Mouse (Mus musculus) MEL (cell line): ENCODE results near the gene Steap1. TPM values are rescaled to one million over a fixed set of nuclear protein-coding genes. Genes with fewer than 3 reads are reported as not detected.

ENCODE experiments used
- DNase-seq: peaks from one replicate; pipeline ENCODE4 v3.0.0; 2011; ENCODE audit warnings: low read depth, low spot score
- H3K27ac ChIP-seq: 2 replicates; pipeline ENCODE4 v1.5.1; 2012; ENCODE audit warnings: low read depth, mild to moderate bottlenecking, control low read depth, low read length, moderate library complexity; ENCODE audit not compliant: control insufficient read depth
- H3K27me3 ChIP-seq, 2 experiments: fragments of 150-350 bp in 1 of 2; sonication (generic) in 1 of 2; 2 replicates each; pipeline ENCODE4 v1.6.1; 2012; ENCODE audit warnings: low read length in 2 of 2, mild to moderate bottlenecking in 2 of 2, improper control_type of control experiment in 1 of 2, moderate library complexity in 1 of 2; ENCODE audit not compliant: insufficient read depth in 2 of 2, control insufficient read depth in 1 of 2
- H3K36me3 ChIP-seq, 2 experiments: 2 replicates each; pipeline ENCODE4 v1.6.1; 2012 to 2014; ENCODE audit warnings: low read length in 2 of 2, improper control_type of control experiment in 1 of 2, inconsistent platforms in 1 of 2, mild to moderate bottlenecking in 1 of 2; ENCODE audit not compliant: insufficient read depth in 2 of 2, control insufficient read depth in 1 of 2
- H3K4me1 ChIP-seq, 2 experiments: fragments of 150-350 bp in 1 of 2; sonication (generic) in 1 of 2; 2 replicates each; pipeline ENCODE4 v1.6.1; 2012; ENCODE audit warnings: low read length in 2 of 2, improper control_type of control experiment in 1 of 2, mild to moderate bottlenecking in 1 of 2; ENCODE audit not compliant: insufficient read depth in 2 of 2, control insufficient read depth in 1 of 2
- H3K4me3 ChIP-seq, 2 experiments: fragments of 150-350 bp in 1 of 2; sonication (generic) in 1 of 2; 2 replicates each; pipeline ENCODE4 v1.5.1; 2012; ENCODE audit warnings: low read depth in 2 of 2, low read length in 2 of 2, mild to moderate bottlenecking in 2 of 2, moderate library complexity in 2 of 2, control low read depth in 1 of 2, improper control_type of control experiment in 1 of 2; ENCODE audit not compliant: control insufficient read depth in 1 of 2, insufficient read depth in 1 of 2
- H3K79me2 ChIP-seq: 2 replicates; pipeline ENCODE4 v1.6.1; 2012; ENCODE audit warnings: mild to moderate bottlenecking, low read length, moderate library complexity; ENCODE audit not compliant: control insufficient read depth, poor library complexity, insufficient read depth
- H3K9ac ChIP-seq: 2 replicates; pipeline ENCODE4 v1.6.1; 2012; ENCODE audit warnings: low read depth, mild to moderate bottlenecking, control low read depth, low read length, moderate library complexity; ENCODE audit not compliant: control insufficient read depth, poor library complexity, severe bottlenecking
- H3K9me3 ChIP-seq: fragments of 150-350 bp; sonication (generic); replicated peaks from 2 replicates; pipeline ENCODE4 v1.6.1; 2012; ENCODE audit warnings: mild to moderate bottlenecking, low read length, improper control_type of control experiment, moderate library complexity; ENCODE audit not compliant: insufficient read depth
- BHLHE40 ChIP-seq: IDR thresholded peaks from 2 replicates; pipeline ENCODE4 v1.6.1; 2012; ENCODE audit warnings: low read depth, mild to moderate bottlenecking, inconsistent platforms, low read length, improper control_type of control experiment, borderline replicate concordance
- CHD2 ChIP-seq: IDR thresholded peaks from 2 replicates; pipeline ENCODE4 v1.6.1; 2011; ENCODE audit warnings: low read length, improper control_type of control experiment
- ETS1 ChIP-seq: IDR thresholded peaks from 2 replicates; pipeline ENCODE4 v1.6.1; 2012; ENCODE audit warnings: low read depth, mild to moderate bottlenecking, inconsistent platforms, low read length, improper control_type of control experiment, moderate library complexity
- GABPA ChIP-seq: IDR thresholded peaks from 2 replicates; pipeline ENCODE4 v1.6.1; 2012; ENCODE audit warnings: low read depth, mild to moderate bottlenecking, inconsistent platforms, low read length, improper control_type of control experiment, moderate library complexity
- HCFC1 ChIP-seq: IDR thresholded peaks from 2 replicates; pipeline ENCODE4 v1.6.1; 2012; ENCODE audit warnings: low read depth, mild to moderate bottlenecking, inconsistent platforms, low read length, improper control_type of control experiment, moderate library complexity
- KAT2A ChIP-seq: conservative IDR thresholded peaks from 2 replicates; pipeline ENCODE4 v1.6.1; 2012; ENCODE audit warnings: low read depth, low read length, improper control_type of control experiment, inconsistent platforms
- MAX ChIP-seq: IDR thresholded peaks from 2 replicates; pipeline ENCODE4 v1.6.1; 2011; ENCODE audit warnings: low read length, improper control_type of control experiment
- MAZ ChIP-seq: IDR thresholded peaks from 2 replicates; pipeline ENCODE4 v1.6.1; 2012; ENCODE audit warnings: low read depth, mild to moderate bottlenecking, inconsistent platforms, low read length, improper control_type of control experiment
- MXI1 ChIP-seq: IDR thresholded peaks from 2 replicates; pipeline ENCODE4 v1.6.1; 2011; ENCODE audit warnings: mild to moderate bottlenecking, low read depth, low read length, improper control_type of control experiment
- MYB ChIP-seq: IDR thresholded peaks from 2 replicates; pipeline ENCODE4 v1.6.1; 2011; ENCODE audit warnings: mild to moderate bottlenecking, low read depth, low read length, improper control_type of control experiment
- MYC ChIP-seq: IDR thresholded peaks from 2 replicates; pipeline ENCODE4 v1.6.1; 2011; ENCODE audit warnings: low read depth, mild to moderate bottlenecking, low read length, improper control_type of control experiment, moderate library complexity
- NELFE ChIP-seq: IDR thresholded peaks from 2 replicates; pipeline ENCODE4 v1.6.1; 2011; ENCODE audit warnings: low read depth, low read length, improper control_type of control experiment
- NRF1 ChIP-seq: IDR thresholded peaks from 2 replicates; pipeline ENCODE4 v1.6.1; 2014; ENCODE audit warnings: low read depth, mild to moderate bottlenecking, inconsistent platforms, low read length, improper control_type of control experiment, moderate library complexity; ENCODE audit not compliant: poor library complexity, insufficient read depth, severe bottlenecking
- POLR2A ChIP-seq, 2 experiments: IDR thresholded peaks; 2 replicates each; pipeline ENCODE4 v1.6.1; 2011 to 2012; ENCODE audit warnings: low read length in 2 of 2, mild to moderate bottlenecking in 2 of 2, control low read depth in 1 of 2, improper control_type of control experiment in 1 of 2, low read depth in 1 of 2, moderate library complexity in 1 of 2; ENCODE audit not compliant: control insufficient read depth in 1 of 2, insufficient read depth in 1 of 2, poor library complexity in 1 of 2
- POLR2AphosphoS2 ChIP-seq: IDR thresholded peaks from 2 replicates; pipeline ENCODE4 v1.6.1; 2011; ENCODE audit warnings: low read length, improper control_type of control experiment
- RAD21 ChIP-seq: IDR thresholded peaks from 2 replicates; pipeline ENCODE4 v1.6.1; 2011; ENCODE audit warnings: mild to moderate bottlenecking, low read depth, low read length, improper control_type of control experiment
- SMC3 ChIP-seq: IDR thresholded peaks from 2 replicates; pipeline ENCODE4 v1.6.1; 2011; ENCODE audit warnings: low read depth, low read length, improper control_type of control experiment
- TBP ChIP-seq: IDR thresholded peaks from 2 replicates; pipeline ENCODE4 v1.8.0; 2011; ENCODE audit warnings: low read depth, low read length, improper control_type of control experiment
- TCF12 ChIP-seq: IDR thresholded peaks from 2 replicates; pipeline ENCODE4 v1.6.1; 2014; ENCODE audit warnings: low read depth, mild to moderate bottlenecking, inconsistent platforms, low read length, improper control_type of control experiment, moderate library complexity
- USF1 ChIP-seq: IDR thresholded peaks from 2 replicates; pipeline ENCODE4 v1.6.1; 2014; ENCODE audit warnings: low read depth, mild to moderate bottlenecking, inconsistent platforms, low read length, improper control_type of control experiment, moderate library complexity
- USF2 ChIP-seq, 2 experiments: IDR thresholded peaks; 2 replicates each; pipeline ENCODE4 v1.6.1; 2011 to 2012; ENCODE audit warnings: improper control_type of control experiment in 2 of 2, low read length in 2 of 2, borderline replicate concordance in 1 of 2, inconsistent platforms in 1 of 2, low read depth in 1 of 2, mild to moderate bottlenecking in 1 of 2; ENCODE audit not compliant: insufficient read depth in 1 of 2
- ZC3H11A ChIP-seq: IDR thresholded peaks from 2 replicates; pipeline ENCODE4 v1.6.1; 2012; ENCODE audit warnings: low read depth, mild to moderate bottlenecking, inconsistent platforms, low read length, improper control_type of control experiment
- ZMIZ1 ChIP-seq: IDR thresholded peaks from 2 replicates; pipeline ENCODE4 v1.6.1; 2012; ENCODE audit warnings: low read depth, mild to moderate bottlenecking, inconsistent platforms, low read length, improper control_type of control experiment, moderate library complexity
- polyA plus RNA-seq, 2 experiments: library from polyadenylated mRNA; stranded (reverse) in 1 of 2; unstranded in 1 of 2; fragments of >175 nt in 1 of 2; fragments of >200 nt in 1 of 2; gene quantifications; 2 replicates each; pipeline versions ENCODE4 v1.2.1 to v1.2.4; 2012; ENCODE audit warnings: low replicate concordance in 2 of 2, low read depth in 1 of 2; ENCODE audit not compliant: insufficient read length in 2 of 2, insufficient read depth in 1 of 2, missing spikeins in 1 of 2
- total RNA-seq: library from RNA; depleted of rRNA; stranded (reverse); fragments of 300-350 nt; gene quantifications from 2 replicates; pipeline ENCODE4 v1.2.3, GENCODE M21; 2012

Gene Steap1
- total and polyA plus RNA-seq, 3 experiments: not detected

DNA sequence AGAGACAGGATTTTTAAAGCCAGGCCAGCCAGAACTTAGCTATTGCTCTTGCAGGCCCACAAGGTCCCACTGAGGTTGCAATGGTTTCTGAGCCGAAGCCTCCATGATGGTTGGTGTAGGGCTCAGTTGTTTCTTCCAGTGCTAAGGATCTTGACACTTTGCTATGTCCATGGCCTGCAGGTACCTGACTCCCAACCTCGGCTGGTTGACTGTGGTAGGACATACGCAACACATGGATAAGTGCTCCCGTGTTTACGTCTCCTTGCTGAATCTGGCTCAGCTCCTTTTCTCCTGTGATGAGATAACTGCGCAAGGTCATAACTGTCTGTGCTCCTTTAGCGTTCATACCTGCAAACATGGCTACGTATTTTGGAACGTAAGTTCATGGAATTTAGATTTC, 14.7 kb downstream of the Steap1 start:
- H3K9me3 ChIP-seq: no peaks in the 10 kb centered on the region
- no peaks in the 10 kb centered on the region for H3K27me3 ChIP-seq
- no peaks in the 10 kb centered on the region for H3K79me2 ChIP-seq
- no peak overlapping the region for H3K4me3 ChIP-seq
- no peak overlapping the region for H3K9ac ChIP-seq
- DNase-seq: no peak
- TF ChIP-seq NELFE: no peak
- no peak for TF ChIP-seq HCFC1
- no peak for TF ChIP-seq TBP
- no peak for TF ChIP-seq SMC3
- no peak for TF ChIP-seq ZMIZ1
- no peaks in the 10 kb centered on the region for H3K36me3 ChIP-seq
- H3K4me1 ChIP-seq: no peaks in the 10 kb centered on the region
- H3K27ac ChIP-seq: no peak overlapping the region

DNA sequence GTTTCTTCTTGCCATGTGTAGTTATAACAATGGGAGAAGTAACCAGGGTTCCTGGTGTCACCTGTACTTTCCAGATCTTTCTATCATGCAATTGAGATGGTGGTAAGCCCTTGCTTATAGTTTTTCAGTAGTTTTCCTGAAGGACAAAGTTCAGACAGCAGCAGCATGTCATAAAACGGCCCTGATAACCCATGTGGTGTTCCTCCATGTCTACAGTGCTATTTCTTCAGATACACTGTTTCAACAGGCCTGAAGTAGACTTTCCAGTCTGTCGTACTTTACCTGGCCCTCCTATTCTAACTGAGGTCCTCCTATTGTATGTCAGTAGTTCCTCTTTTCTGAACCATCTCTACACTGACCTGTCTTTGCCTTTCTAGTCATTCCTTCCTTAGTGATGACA, 16.3 kb downstream of the Steap1 start:
- no peaks in the 10 kb centered on the region for H3K4me1 ChIP-seq
- TF ChIP-seq POLR2AphosphoS2: no peak
- TF ChIP-seq SMC3: no peak
- TF ChIP-seq RAD21: no peak
- TF ChIP-seq BHLHE40: no peak
- TF ChIP-seq MYC: no peak
- no peak for TF ChIP-seq MAZ
- TF ChIP-seq MAX: no peak
- no peak for TF ChIP-seq POLR2A (IDR thresholded peaks at IDR 0.05; ENCODE audit: control insufficient read depth in 1 of 2, insufficient read depth in 1 of 2, low read depth in 1 of 2, low read length in 2 of 2, poor library complexity in 1 of 2)
- no peak for TF ChIP-seq ZC3H11A
- TF ChIP-seq CHD2: no peak
- TF ChIP-seq GABPA: no peak
- TF ChIP-seq TCF12: no peak
- no peak for TF ChIP-seq USF1
- TF ChIP-seq MXI1: no peak
- no peak for TF ChIP-seq KAT2A
- no peak for TF ChIP-seq MYB
- no peak for TF ChIP-seq ETS1
- TF ChIP-seq NRF1: no peak
- TF ChIP-seq USF2 (IDR thresholded peaks at IDR 0.05; ENCODE audit: borderline replicate concordance in 1 of 2, insufficient read depth in 1 of 2, low read depth in 1 of 2, low read length in 2 of 2): no peak
- TF ChIP-seq TBP: no peak
- no peak overlapping the region for H3K9ac ChIP-seq
- no peaks in the 10 kb centered on the region for H3K36me3 ChIP-seq
- H3K79me2 ChIP-seq: no peaks in the 10 kb centered on the region
- H3K27ac ChIP-seq: no peak overlapping the region
- no peaks in the 10 kb centered on the region for H3K9me3 ChIP-seq
- H3K4me3 ChIP-seq: no peak overlapping the region
- H3K27me3 ChIP-seq: no peaks in the 10 kb centered on the region
- no peak for DNase-seq
